Mouse (Mus musculus): ENCODE results near the gene Olfr17. TPM values are rescaled to one million over a fixed set of nuclear protein-coding genes. Genes with fewer than 3 reads are reported as not detected.

Gene Olfr17
- polyA plus RNA-seq (2014; fragmentation: Illumina TruSeq; extraction: RNeasy Lipid Tissue Mini Kit (QIAGEN cat#74804); ENCODE audit: low replicate concordance) = not detected

DNA sequence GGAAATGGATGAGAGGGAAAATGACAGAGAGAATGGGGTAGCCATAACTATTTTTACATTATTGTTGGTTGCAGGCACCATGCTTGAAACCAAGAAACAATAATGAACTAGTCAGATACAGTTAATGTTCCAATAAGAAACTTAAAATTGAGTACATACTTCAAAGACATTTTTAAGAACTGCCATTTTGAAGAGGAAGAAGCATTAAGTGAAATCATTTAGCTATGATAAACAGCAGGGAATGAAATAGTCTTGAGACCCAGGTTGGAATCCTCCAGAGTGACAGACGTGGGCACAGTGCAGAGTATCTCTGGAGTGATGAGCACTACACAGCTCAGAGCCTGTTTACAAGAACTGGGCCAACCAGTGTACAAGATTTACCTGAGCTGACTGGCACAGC, at the start of gene Olfr17:
Gene Olfr17, plus strand, starts transcription at position 301 of the 400 bp plus-strand sequence.

DNA sequence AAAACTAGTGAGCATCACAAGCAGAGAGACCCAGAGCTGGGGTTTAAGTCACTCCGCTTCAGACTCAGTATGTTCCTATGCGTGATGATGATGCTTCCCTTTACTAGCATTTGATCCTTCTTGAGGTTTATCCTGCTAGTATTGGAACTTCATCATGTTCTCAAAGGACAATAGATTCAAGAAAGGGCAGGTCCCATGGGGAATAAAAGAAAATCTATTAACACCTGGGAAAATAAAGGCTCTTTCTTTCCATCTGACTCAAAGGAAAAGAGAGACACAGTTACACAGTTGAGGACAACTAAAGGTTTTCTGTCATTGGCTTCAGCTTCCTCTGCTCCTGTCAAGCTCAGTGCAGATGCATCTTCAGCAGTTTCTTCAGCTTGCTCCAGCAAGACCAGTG, 22.3 kb upstream of the Olfr17 start, which contains the start of gene Olfr714:
Gene Olfr714, plus strand, starts transcription at position 301 of the 400 bp plus-strand sequence.

DNA sequence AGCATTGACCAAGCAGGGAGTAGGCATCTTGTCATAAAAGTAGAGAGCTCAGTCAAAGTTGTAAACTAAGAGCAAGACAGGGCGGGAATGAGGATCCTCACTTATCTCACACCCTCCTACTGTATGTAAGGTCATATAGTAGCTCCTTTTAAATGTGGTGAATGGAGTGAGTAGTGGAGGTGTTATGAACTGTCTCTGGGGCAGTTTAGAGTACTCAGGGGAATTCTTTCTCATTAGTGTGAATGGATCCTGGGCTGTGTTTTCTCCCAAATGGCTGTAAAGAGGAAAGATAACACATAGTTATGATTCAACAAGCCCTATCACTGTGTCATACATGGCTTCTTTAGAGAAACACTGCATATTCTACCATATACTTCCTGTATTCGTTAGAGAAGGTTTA, 17.2 kb downstream of the Olfr17 start, which contains the start of gene Olfr715b:
Gene Olfr715b, minus strand, starts transcription at position 101 of the 400 bp plus-strand sequence.

DNA sequence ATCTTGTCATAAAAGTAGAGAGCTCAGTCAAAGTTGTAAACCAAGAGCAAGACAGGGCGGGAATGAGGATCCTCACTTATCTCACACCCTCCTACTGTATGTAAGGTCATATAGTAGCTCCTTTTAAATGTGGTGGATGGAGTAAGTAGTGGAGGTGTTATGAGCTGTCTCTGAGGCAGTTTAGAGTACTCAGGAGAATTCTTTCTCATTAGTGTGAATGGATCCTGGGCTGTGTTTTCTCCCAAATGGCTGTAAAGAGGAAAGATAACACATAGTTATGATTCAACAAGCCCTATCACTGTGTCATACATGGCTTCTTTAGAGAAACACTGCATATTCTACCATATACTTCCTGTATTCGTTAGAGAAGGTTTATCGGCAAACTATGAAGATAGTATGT, 38.0 kb downstream of the Olfr17 start, which contains the start of gene Olfr715:
Gene Olfr715, minus strand, starts transcription at position 101 of the 400 bp plus-strand sequence.

DNA sequence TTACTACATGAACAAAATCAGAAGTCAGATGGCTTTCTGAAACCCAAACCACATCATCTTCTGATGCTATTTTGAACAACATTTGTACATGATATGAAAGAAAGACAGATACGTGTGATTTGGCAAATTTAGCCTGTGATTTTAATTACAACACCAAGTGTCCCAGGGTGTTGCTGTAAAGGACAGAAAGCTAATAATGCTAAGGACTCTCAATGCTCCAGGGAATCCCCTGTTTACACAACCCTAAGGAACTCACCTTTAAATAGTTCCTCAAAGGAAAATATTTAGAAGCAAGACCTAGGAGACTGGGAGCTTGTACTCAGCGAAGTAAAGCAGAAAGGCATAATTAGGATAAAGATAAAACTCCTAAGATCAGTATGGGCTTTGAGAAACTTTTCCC, 45.0 kb downstream of the Olfr17 start, which contains the start of gene Olfr716:
Gene Olfr716, plus strand, starts transcription at position 301 of the 400 bp plus-strand sequence.

Other genes starting within 250 kb of the Olfr17 start
- gene Olfr703, start 249.9 kb upstream of the Olfr17 start, polyA plus RNA-seq (2014; fragmentation: Illumina TruSeq; extraction: RNeasy Lipid Tissue Mini Kit (QIAGEN cat#74804); ENCODE audit: low replicate concordance) = not detected
- not detected for gene Olfr704, start 230.0 kb upstream of the Olfr17 start, polyA plus RNA-seq (2014; fragmentation: Illumina TruSeq; extraction: RNeasy Lipid Tissue Mini Kit (QIAGEN cat#74804); ENCODE audit: low replicate concordance)
- not detected for gene Olfr705, start 216.3 kb upstream of the Olfr17 start, polyA plus RNA-seq (2014; fragmentation: Illumina TruSeq; extraction: RNeasy Lipid Tissue Mini Kit (QIAGEN cat#74804); ENCODE audit: low replicate concordance)
- not detected for gene Olfr706, start 205.1 kb upstream of the Olfr17 start, polyA plus RNA-seq (2014; fragmentation: Illumina TruSeq; extraction: RNeasy Lipid Tissue Mini Kit (QIAGEN cat#74804); ENCODE audit: low replicate concordance)
- not detected for gene Olfr707, start 192.0 kb upstream of the Olfr17 start, polyA plus RNA-seq (2014; fragmentation: Illumina TruSeq; extraction: RNeasy Lipid Tissue Mini Kit (QIAGEN cat#74804); ENCODE audit: low replicate concordance)
- gene Olfr1532-ps1, start 185.2 kb upstream of the Olfr17 start, polyA plus RNA-seq (2014; fragmentation: Illumina TruSeq; extraction: RNeasy Lipid Tissue Mini Kit (QIAGEN cat#74804); ENCODE audit: low replicate concordance) = 0.45 TPM
- gene Olfr709-ps1, start 161.0 kb upstream of the Olfr17 start, polyA plus RNA-seq (2014; fragmentation: Illumina TruSeq; extraction: RNeasy Lipid Tissue Mini Kit (QIAGEN cat#74804); ENCODE audit: low replicate concordance) = not detected
- gene Olfr710, start 144.9 kb upstream of the Olfr17 start, polyA plus RNA-seq (2014; fragmentation: Illumina TruSeq; extraction: RNeasy Lipid Tissue Mini Kit (QIAGEN cat#74804); ENCODE audit: low replicate concordance) = not detected
- gene Olfr6, start 129.3 kb upstream of the Olfr17 start, polyA plus RNA-seq (2014; fragmentation: Illumina TruSeq; extraction: RNeasy Lipid Tissue Mini Kit (QIAGEN cat#74804); ENCODE audit: low replicate concordance) = not detected
- gene Olfr711, start 117.8 kb upstream of the Olfr17 start, polyA plus RNA-seq (2014; fragmentation: Illumina TruSeq; extraction: RNeasy Lipid Tissue Mini Kit (QIAGEN cat#74804); ENCODE audit: low replicate concordance) = not detected
- not detected for gene Olfr2, start 87.1 kb upstream of the Olfr17 start, polyA plus RNA-seq (2014; fragmentation: Illumina TruSeq; extraction: RNeasy Lipid Tissue Mini Kit (QIAGEN cat#74804); ENCODE audit: low replicate concordance)
- gene Olfr713, start 62.0 kb upstream of the Olfr17 start, polyA plus RNA-seq (2014; fragmentation: Illumina TruSeq; extraction: RNeasy Lipid Tissue Mini Kit (QIAGEN cat#74804); ENCODE audit: low replicate concordance) = 0.19 TPM
- gene Olfr714, start 22.2 kb upstream of the Olfr17 start, polyA plus RNA-seq (2014; fragmentation: Illumina TruSeq; extraction: RNeasy Lipid Tissue Mini Kit (QIAGEN cat#74804); ENCODE audit: low replicate concordance) = not detected
- not detected for gene Olfr715b, start 17.1 kb downstream of the Olfr17 start, polyA plus RNA-seq (2014; fragmentation: Illumina TruSeq; extraction: RNeasy Lipid Tissue Mini Kit (QIAGEN cat#74804); ENCODE audit: low replicate concordance)
- gene Olfr715, start 37.9 kb downstream of the Olfr17 start, polyA plus RNA-seq (2014; fragmentation: Illumina TruSeq; extraction: RNeasy Lipid Tissue Mini Kit (QIAGEN cat#74804); ENCODE audit: low replicate concordance) = not detected
- gene Olfr716, start 45.1 kb downstream of the Olfr17 start, polyA plus RNA-seq (2014; fragmentation: Illumina TruSeq; extraction: RNeasy Lipid Tissue Mini Kit (QIAGEN cat#74804); ENCODE audit: low replicate concordance) = not detected
- gene Nlrp14, start 73.8 kb downstream of the Olfr17 start, polyA plus RNA-seq (2014; fragmentation: Illumina TruSeq; extraction: RNeasy Lipid Tissue Mini Kit (QIAGEN cat#74804); ENCODE audit: low replicate concordance) = not detected
- gene Rbmxl2, start 116.2 kb downstream of the Olfr17 start, polyA plus RNA-seq (2014; fragmentation: Illumina TruSeq; extraction: RNeasy Lipid Tissue Mini Kit (QIAGEN cat#74804); ENCODE audit: low replicate concordance) = not detected

All from small intestine, adult 10 weeks (tissue).